Mouse (Mus musculus) intestine, embryonic 16.5 days (tissue): ENCODE measurements around the gene U2af1. TPM values are rescaled to one million over a fixed set of nuclear protein-coding genes. Genes with fewer than 3 reads are reported as not detected.
A peak's percentile ranks its signal among the peaks of the same experiment; 100 is the strongest.
"Not testable (repeated sequence)": the region's sequence is repeated elsewhere in the genome, so short reads cannot be mapped to it uniquely, and the experiment has no call there.

Experiments
- ATAC-seq: fragments of 200-750 bp; cut with Nextera tagmentation; 2 replicates; pipeline ENCODE4 v1.8.0; 2017; ENCODE audit warnings: moderate TSS enrichment, moderate library complexity
- H3K27ac ChIP-seq: fragments of 300-500 bp; sonication (generic); 2 replicates; pipeline ENCODE4 v1.5.1; 2014; ENCODE audit warnings: mild to moderate bottlenecking, low read length
- H3K27me3 ChIP-seq: fragments of 300-500 bp; sonication (generic); replicated peaks from 2 replicates; pipeline ENCODE4 v1.6.1; 2014; ENCODE audit warnings: low read length, control low read depth, mixed read lengths; ENCODE audit not compliant: control insufficient read depth, insufficient read depth
- H3K36me3 ChIP-seq: fragments of 300-500 bp; sonication (generic); 2 replicates; pipeline ENCODE4 v1.6.1; 2014; ENCODE audit warnings: low read length, control low read depth; ENCODE audit not compliant: control insufficient read depth, insufficient read depth
- H3K4me1 ChIP-seq: fragments of 300-500 bp; sonication (generic); 2 replicates; pipeline ENCODE4 v1.6.1; 2014; ENCODE audit warnings: low read length, control low read depth, mixed read lengths; ENCODE audit not compliant: control insufficient read depth, insufficient read depth
- H3K4me2 ChIP-seq: fragments of 300-500 bp; sonication (generic); 2 replicates; pipeline ENCODE4 v1.6.1; 2014; ENCODE audit warnings: low read depth, low read length, control low read depth
- H3K4me3 ChIP-seq: fragments of 300-500 bp; sonication (generic); 2 replicates; pipeline ENCODE4 v1.5.1; 2014; ENCODE audit warnings: mild to moderate bottlenecking, low read length
- H3K9ac ChIP-seq: fragments of 300-500 bp; sonication (generic); 2 replicates; pipeline ENCODE4 v1.6.1; 2014; ENCODE audit warnings: low read depth, low read length
- H3K9me3 ChIP-seq: fragments of 300-500 bp; sonication (generic); 2 replicates; pipeline ENCODE4 v1.6.1; 2016; ENCODE audit warnings: low read length, control low read depth; ENCODE audit not compliant: control insufficient read depth
- WGBS: fragments of 180-500 bp; shearing (Covaris S2); extraction: QIAGEN DNeasy Blood & Tissue Kit; methylation state at CpG from one replicate; pipeline ENCODE4 v1.1.7; 2014; 5-methylcytosine and 5-hydroxymethylcytosine counted together
- polyA plus RNA-seq: library from polyadenylated mRNA; unstranded; fragments of >200 nt; fragmentation: Nextera tagmentation; extraction: Ambion mirVana; gene quantifications from 2 replicates; pipeline ENCODE4 v1.2.1, GENCODE M21; 2015

Gene U2af1
- polyA plus RNA-seq, 1 experiment from 2014 or later, result 263 TPM

DNA sequence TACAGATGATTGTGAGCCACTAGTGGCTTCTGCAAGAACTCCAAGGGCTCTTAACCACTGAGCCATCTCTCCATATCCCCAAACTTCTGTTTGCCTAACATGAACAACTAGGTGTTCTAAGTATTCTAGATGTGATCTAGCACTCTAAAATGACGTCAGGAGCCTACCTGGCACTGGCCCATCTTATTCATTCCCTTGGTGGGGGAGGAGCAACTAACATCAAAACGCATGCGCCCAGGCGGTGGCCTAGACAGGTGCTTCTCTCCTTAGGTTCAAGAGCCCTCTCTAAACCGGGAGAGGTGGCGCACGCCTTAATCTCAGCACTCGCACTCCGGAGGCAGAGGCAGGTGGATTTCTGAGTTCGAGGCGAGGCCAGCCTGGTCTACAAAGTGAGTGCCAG, 22.9 kb downstream of the U2af1 start:
- ATAC-seq, result no peak
- 60% methylated on average over 11 of the region's 11 CpGs for WGBS
- H3K4me2 ChIP-seq, result no peak overlapping the region
- no peaks in the 10 kb centered on the region for H3K9me3 ChIP-seq
- H3K4me1 ChIP-seq, result peaks cover 13% of the 10 kb centered on the region
- H3K27ac ChIP-seq, result no peak overlapping the region
- peaks cover 9% of the 10 kb centered on the region for H3K27me3 ChIP-seq
- no peaks in the 10 kb centered on the region for H3K36me3 ChIP-seq
- H3K9ac ChIP-seq, result peak overlapping the region; percentile 60; the same call in 1 of the 2 replicates
- no peak overlapping the region for H3K4me3 ChIP-seq

DNA sequence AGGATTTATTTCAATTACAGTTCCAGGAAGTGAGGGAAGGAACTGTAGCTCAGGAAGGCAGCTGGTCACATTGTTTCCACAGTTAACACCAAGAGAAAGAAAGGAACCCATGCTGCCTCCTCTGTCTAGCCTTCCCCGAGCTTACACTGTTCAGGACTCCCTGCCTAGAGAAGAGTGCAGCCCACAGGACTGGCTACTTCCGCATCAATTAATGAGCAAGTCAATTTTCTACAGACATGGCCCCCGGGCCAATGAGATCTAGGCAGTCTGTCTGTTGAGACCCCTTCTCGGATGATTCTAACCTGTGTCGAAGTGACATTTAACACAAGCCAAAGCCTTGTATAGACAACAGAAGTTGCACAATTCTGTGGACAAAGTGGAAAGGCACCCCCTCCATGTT, 23.8 kb downstream of the U2af1 start:
- Histone ChIP-seq H3K27me3 (peaks cover 9% of the 10 kb centered on the region), H3K9ac (no peak overlapping the region), H3K9me3 (no peaks in the 10 kb centered on the region), H3K4me1 (peaks cover 13% of the 10 kb centered on the region), H3K27ac (no peak overlapping the region), H3K36me3 (no peaks in the 10 kb centered on the region), H3K4me3 (no peak overlapping the region), H3K4me2 (no peak overlapping the region)
- WGBS, result 78% methylated on average over 5 of the region's 5 CpGs
- no peak for ATAC-seq

GRCm38 (mm10) chr17:31633007-31633406, 25.7 kb downstream of the U2af1 start:
- peaks cover 9% of the 10 kb centered on the region for H3K27me3 ChIP-seq
- no peak overlapping the region for H3K27ac ChIP-seq

GRCm38 (mm10) chr17:31631081-31631800, 27.5 kb downstream of the U2af1 start:
- no peak overlapping the region for H3K9ac ChIP-seq
- WGBS, result 71% methylated on average over 10 of the region's 10 CpGs
- ATAC-seq, result no peak
- peaks cover 7% of the 10 kb centered on the region for H3K27me3 ChIP-seq
- H3K4me2 ChIP-seq, result no peak overlapping the region
- H3K4me1 ChIP-seq, result peaks cover 2% of the 10 kb centered on the region
- H3K4me3 ChIP-seq, result no peak overlapping the region
- H3K27ac ChIP-seq, result no peak overlapping the region
- no peaks in the 10 kb centered on the region for H3K36me3 ChIP-seq
- H3K9me3 ChIP-seq, result no peaks in the 10 kb centered on the region

More at GRCm38 (mm10) chr17:31633007-31633406, 25.7 kb downstream of the U2af1 start:
- Histone ChIP-seq H3K4me1 (peaks cover 13% of the 10 kb centered on the region), H3K4me3 (no peak overlapping the region), H3K4me2 (no peak overlapping the region), H3K9ac (no peak overlapping the region), H3K9me3 (no peaks in the 10 kb centered on the region), H3K36me3 (no peaks in the 10 kb centered on the region)
- 70% methylated on average over 6 of the region's 6 CpGs for WGBS
- no peak for ATAC-seq

DNA sequence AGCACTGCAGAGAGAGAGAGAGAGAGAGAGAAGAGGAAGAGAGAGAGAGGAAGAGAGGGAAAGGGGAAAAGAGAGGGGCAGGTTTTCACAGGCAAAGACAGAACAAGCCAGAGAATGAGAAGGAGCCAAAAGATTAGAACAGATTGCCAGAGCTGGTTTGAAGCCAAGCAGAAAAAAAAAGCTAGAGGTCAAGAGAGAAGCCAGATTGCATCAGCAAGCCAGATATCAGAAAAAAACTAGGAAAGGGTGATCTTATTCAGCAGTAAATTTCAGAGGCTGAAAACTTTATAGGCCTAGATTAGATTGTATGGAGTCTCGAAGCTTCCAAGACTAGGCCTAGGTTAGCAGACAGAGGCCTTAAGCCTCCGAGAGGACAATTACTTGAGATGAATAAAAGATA, 30.7 kb downstream of the U2af1 start:
- WGBS, result 87% methylated on average over 2 of the region's 2 CpGs
- H3K27me3 ChIP-seq, result no peaks in the 10 kb centered on the region
- no peaks in the 10 kb centered on the region for H3K4me1 ChIP-seq
- no peak for ATAC-seq
- H3K36me3 ChIP-seq, result no peaks in the 10 kb centered on the region
- H3K9me3 ChIP-seq, result no peaks in the 10 kb centered on the region
- H3K27ac ChIP-seq, result no peak overlapping the region
- no peak overlapping the region for H3K9ac ChIP-seq
- no peak overlapping the region for H3K4me2 ChIP-seq
- no peak overlapping the region for H3K4me3 ChIP-seq

GRCm38 (mm10) chr17:31623101-31623500, 35.6 kb downstream of the U2af1 start:
- H3K36me3 ChIP-seq, result no peaks in the 10 kb centered on the region
- no peaks in the 10 kb centered on the region for H3K27me3 ChIP-seq
- H3K9ac ChIP-seq, result no peak overlapping the region
- no peaks in the 10 kb centered on the region for H3K4me1 ChIP-seq
- no peak overlapping the region for H3K27ac ChIP-seq
- 87% methylated on average over 4 of the region's 4 CpGs for WGBS
- no peak overlapping the region for H3K4me3 ChIP-seq
- ATAC-seq, result no peak
- H3K9me3 ChIP-seq, result no peaks in the 10 kb centered on the region
- no peak overlapping the region for H3K4me2 ChIP-seq

DNA sequence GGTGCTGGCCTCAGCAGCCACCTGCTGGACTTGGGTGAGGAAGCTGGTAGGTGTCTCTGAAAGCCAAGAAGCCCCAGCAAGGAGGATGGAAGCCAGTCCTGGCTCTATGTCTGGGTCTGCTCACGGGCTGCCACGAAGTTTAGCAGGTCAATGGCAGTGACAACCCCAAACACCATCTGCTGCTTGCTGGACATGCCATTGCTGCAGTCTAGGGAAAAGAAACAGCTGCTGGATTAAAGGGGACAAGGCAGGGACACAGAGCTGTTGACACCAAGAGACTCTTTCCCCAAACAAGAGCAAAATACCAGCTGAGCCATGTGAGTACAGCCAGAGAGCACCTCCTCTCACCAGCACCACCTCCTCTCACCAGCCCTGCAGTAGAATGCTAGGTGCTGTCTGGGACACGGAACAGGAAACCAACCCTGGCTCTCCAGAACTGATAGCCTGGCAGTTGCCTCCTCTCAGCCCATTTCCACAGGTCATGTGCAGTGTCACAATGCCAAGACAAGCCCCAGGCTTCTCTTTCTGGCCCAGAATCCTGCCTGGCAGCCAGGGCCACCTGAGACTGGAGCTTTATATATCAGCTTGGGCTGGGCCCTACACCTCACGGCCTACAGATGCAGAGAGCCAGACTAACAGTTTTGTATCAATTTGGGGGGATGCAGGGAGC, 45.5 kb downstream of the U2af1 start:
- no peak for ATAC-seq
- WGBS, result 78% methylated on average over 4 of the region's 4 CpGs

GRCm38 (mm10) chr17:31609895-31610294, 48.8 kb downstream of the U2af1 start:
- H3K36me3 ChIP-seq, result peaks cover 3% of the 10 kb centered on the region
- WGBS, result 92% methylated on average over 3 of the region's 3 CpGs
- no peaks in the 10 kb centered on the region for H3K4me1 ChIP-seq
- no peak for ATAC-seq
- no peaks in the 10 kb centered on the region for H3K27me3 ChIP-seq
- H3K4me2 ChIP-seq, result no peak overlapping the region
- H3K4me3 ChIP-seq, result no peak overlapping the region
- no peak overlapping the region for H3K9ac ChIP-seq
- H3K27ac ChIP-seq, result no peak overlapping the region
- no peaks in the 10 kb centered on the region for H3K9me3 ChIP-seq

More for the DNA sequence above, 45.5 kb downstream of the U2af1 start:
- no peak overlapping the region for H3K9ac ChIP-seq
- no peak overlapping the region for H3K4me2 ChIP-seq
- H3K4me1 ChIP-seq, result no peaks in the 10 kb centered on the region
- no peak overlapping the region for H3K4me3 ChIP-seq
- H3K9me3 ChIP-seq, result no peaks in the 10 kb centered on the region
- H3K36me3 ChIP-seq, result no peaks in the 10 kb centered on the region
- no peaks in the 10 kb centered on the region for H3K27me3 ChIP-seq
- no peak overlapping the region for H3K27ac ChIP-seq

DNA sequence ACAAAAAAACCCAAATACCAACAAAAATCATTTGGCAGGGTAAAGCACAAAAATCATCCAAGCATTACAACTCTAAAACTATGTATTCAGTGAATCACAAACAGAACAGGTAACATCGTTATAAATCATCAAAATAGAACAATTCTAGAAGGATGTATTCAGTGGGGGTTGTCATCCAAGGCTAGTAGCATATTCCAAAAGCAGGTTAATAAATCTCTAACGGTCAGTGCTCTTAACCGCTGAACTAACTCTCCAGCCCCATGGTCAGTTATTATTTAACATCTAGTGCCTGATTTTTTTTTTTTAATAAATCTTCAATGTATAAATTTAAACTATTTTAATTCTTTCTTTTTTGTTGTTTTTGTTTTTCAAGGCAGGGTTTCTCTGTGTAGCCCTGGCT, 49.5 kb downstream of the U2af1 start:
- not testable (repeated sequence) for H3K9me3 ChIP-seq, H3K4me3 ChIP-seq, H3K4me1 ChIP-seq, H3K9ac ChIP-seq, H3K27ac ChIP-seq, H3K36me3 ChIP-seq, H3K27me3 ChIP-seq, ATAC-seq, H3K4me2 ChIP-seq
- WGBS, result 91% methylated on average over 3 of the region's 3 CpGs
